Mouse (Mus musculus): ENCODE data around the gene Glp1r.
A peak's percentile ranks its signal among the peaks of the same experiment; 100 is the strongest.

Gene Glp1r

GRCm38 (mm10) chr17:30901627-30902026, at the start of gene Glp1r:
TSS of gene Glp1r (plus strand) at chr17:30901817.
- DNase-seq = no peak

DNA sequence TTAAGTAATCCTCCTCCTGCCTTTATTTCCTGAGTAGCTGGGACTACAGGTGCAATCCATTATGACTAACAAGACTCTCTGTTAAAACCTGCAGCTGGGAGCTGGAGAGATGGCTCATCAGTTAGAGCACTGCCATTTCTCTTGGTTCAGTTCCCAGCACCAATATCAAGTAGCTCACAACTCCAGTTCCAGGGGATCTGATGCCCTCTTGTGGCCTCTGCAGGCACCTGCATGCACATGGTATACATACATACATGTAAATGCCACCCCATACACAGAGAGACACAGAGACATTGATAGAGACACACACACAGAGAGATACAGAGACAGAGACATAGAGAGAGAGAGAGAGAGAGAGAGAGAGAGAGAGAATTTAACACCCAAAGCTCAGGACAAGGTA, 49.3 kb upstream of the Glp1r start:
- DNase-seq = no peak

GRCm38 (mm10) chr17:30857347-30857746, 44.3 kb upstream of the Glp1r start:
- no peak for DNase-seq

GRCm38 (mm10) chr17:30858586-30859259, 42.9 kb upstream of the Glp1r start:
- DNase-seq = no peak

- DNase-seq = no peak
These were observed 41.5 kb upstream of the Glp1r start for GRCm38 (mm10) chr17:30859989-30860585.

- DNase-seq = no peak
These were observed 41.0 kb upstream of the Glp1r start for GRCm38 (mm10) chr17:30860606-30861005.

- no peak for DNase-seq
These were observed 35.3 kb upstream of the Glp1r start for GRCm38 (mm10) chr17:30866281-30866680.

DNA sequence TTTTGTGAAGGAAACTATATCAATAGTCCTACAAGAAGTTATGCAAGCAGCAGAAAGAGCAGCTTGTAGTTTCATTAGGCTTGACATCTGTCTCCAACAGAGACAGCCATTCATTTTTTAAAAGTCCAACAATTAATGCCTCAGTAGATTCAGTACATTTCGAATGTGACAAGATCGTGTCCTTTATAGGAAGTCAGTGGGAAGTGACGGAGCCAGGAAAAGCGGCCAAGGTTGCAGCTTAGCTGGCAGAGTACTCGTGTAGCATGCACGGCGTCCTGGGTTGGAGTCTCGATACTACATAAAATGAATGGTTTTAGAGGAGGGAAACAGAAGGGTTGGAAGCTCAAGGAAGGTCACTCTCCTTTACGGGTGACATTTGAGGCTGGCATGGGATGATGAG, 34.7 kb upstream of the Glp1r start:
- no peak for DNase-seq

DNA sequence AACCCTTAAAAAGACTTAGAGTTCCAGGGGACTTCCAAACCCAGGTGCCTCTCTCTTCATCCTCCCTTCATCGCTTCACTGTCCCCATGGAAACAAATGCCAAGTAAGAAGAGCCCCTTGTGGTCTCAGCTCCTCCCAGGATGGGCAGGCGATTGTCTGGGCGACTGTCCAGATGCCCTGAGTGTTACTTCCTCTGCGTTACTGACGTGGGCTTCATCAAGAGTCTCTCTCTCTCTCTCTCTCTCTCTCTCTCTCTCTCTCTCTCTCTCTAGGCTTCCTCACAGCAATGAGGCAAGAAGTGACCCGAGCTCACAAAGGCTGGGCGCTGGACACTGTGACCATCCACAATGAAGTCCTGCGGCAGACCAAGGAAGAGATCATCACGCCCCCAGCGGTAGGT, 30.6 kb upstream of the Glp1r start:
- no peak for DNase-seq

GRCm38 (mm10) chr17:30874276-30874675, 27.3 kb upstream of the Glp1r start:
- no peak for DNase-seq

DNA sequence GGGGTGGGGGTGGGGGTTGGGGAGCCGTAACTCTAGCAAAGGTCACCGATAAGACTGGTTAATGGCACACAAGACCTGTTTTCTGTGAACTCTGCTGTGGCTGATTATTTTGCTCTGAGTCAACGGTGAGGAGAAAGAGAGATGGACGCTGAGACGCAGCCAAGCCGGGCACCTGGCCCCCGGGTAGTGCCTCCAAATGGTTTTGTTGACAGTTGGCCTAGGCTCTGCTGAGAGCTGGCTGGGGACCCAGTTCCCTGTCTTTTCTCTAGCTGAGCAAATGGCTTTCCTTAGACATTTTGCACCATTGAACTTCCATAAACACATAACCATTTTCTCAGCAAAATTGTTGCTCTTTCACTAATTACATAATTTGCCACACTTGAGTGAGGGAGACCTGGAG, 24.2 kb upstream of the Glp1r start:
- no peak for DNase-seq

GRCm38 (mm10) chr17:30878626-30879025, 23.0 kb upstream of the Glp1r start:
- DNase-seq = no peak

DNA sequence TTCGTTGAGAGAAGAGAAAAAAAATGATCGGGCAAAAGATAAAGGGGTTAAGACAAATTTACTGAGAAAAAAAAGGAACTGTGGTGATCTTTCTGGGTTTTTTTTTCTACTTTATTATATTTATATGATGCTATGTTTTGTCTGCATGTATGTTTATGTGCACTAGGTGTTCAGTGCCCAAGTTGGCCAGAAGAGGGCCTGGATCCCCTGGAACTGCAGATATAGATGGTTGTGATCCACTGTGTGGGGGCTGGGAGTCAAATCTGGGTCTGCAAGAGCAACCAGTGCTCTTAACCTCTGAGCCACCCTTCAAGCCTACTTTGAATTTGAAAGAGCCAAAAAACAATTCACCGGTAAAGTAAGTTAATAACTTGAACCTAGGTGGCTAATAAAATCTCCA, 21.2 kb upstream of the Glp1r start:
- no peak for DNase-seq

DNA sequence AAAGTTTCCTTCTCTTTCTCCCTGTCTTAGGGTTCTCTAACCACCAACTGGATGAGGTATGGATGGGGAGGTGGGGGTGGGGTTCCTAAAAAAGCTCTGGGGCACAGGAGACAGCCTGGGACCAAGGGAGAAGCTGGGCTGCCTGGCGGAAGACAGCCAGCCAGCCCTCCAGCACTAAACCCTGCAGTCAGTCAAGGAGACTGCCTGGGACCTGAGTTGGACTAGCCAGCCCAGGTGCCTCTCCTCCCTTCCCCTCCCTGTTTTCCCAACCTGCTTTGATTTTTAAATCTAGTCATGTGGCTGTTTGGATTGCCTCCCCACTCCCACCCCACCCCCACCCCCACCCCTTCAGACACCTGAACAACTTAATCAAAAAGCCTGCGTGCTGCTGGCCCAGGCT, 20.6 kb upstream of the Glp1r start:
- no peak for DNase-seq

DNA sequence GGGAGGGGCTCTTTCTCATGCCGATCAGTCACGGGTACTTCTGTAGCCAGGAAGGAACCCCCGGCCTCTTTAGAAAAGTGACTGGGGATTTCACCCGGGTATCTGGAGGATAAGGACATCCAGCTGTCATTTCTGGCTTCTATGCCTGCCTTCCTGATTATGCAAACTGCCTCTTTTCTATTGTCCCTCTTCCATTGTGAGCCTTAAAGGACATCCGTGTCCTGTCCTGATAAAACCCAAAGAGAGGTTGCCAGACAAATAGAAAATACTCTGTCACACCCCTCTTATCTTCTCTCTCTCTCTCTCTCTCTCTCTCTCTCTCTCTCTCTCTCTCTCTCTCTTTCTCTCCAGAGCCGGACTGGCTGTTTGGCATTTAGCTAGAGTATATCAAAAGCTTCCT, 19.4 kb upstream of the Glp1r start:
- DNase-seq = no peak

DNA sequence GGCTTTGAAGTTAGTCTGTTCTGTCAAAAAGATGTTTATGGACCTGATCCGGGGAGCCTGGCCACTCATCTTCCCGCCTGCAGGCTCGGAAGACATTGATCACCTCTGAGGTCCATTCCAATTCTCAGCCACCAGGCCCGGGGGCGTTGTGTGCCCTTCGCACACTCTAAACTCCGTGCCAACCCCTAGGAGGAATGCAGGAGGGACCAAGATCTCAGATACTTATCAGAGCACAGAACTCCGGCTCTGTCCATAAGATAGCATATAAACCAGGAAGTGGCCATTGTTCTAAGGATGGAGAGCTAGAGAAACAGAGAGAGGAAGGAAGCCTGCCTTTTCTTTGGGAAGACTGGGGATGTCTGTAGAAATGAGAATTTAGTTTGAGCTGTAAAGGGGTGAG, 18.1 kb upstream of the Glp1r start:
- DNase-seq = no peak

DNA sequence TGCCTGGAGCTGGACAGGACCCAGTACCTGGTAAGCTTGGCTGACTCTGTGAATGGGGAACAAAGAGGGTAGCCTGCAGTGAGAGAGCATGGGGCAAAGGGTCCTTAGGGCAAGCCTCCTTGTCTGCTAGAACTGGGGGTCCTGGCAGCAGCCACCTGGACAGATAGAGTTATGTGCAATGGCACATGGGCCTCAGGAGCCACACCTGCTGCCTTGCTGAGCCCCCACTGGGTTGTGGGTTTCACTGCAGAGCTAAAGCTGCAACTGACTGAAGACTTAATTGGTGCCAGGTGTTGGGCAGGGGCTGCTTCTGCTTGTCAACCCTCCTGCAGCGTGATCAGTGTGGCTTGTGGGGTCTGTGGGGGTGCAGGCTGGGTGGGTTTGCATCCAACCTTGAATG, 9.5 kb upstream of the Glp1r start:
- DNase-seq = no peak

DNA sequence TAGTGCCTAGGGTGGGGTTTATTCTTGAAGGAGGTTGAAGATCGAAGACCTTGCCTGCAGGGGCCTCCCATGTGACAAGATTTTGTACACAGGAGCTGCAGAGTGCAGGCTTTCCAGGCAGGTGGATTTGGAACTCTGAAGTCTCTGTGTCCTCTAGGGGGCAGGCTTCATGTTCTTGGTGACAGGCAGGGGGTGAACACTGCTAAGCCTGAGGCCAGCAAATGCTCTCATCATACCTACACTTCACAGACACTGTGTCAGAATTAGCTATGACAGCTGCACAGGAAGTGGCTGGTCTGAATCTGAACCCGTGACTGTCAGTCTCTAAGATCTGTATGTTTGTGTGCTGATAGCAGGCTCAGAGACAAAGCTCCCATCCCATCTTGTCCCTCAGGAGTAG, 8.9 kb upstream of the Glp1r start:
- no peak for DNase-seq

DNA sequence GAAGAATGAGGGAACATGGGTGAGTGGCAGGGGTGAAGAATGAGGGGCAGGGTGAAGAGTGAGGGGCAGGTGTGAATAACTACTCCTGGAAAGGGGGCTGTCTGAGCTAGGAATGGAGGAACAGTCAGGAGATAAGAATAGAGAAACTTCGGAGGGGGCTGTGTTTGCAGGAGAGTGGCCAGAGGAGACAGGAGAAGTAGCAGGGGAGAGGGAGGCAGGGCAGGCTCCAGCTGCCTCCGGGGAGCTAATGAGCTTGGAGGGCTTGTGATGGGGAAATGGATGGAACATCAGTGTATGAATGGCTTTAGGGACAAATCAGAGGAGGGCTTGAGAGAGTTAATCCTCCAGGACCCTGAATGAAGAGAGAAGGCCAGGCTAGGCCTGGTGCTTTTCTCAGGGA, 4.5 kb upstream of the Glp1r start:
- no peak for DNase-seq

DNA sequence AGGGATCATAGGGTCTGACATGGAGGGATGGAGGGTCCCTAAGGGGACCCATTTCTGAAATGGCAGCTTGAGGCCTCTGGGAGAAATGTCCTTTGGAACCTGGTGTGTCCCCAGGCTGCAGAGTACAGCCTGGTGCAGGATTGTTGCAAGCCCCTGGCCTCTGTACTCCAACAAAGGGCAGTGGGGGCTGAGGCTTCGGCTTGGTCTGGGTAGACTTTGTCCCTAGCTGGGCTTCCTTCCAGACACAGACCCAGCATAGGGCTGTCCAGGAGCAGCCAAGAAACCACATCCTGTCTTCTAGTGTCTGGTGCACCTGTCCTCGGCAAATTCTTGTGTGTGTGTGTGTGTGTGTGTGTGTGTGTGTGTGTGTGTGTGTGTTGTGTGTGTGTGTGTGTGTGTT, 2.5 kb downstream of the Glp1r start:
- DNase-seq = no peak

DNA sequence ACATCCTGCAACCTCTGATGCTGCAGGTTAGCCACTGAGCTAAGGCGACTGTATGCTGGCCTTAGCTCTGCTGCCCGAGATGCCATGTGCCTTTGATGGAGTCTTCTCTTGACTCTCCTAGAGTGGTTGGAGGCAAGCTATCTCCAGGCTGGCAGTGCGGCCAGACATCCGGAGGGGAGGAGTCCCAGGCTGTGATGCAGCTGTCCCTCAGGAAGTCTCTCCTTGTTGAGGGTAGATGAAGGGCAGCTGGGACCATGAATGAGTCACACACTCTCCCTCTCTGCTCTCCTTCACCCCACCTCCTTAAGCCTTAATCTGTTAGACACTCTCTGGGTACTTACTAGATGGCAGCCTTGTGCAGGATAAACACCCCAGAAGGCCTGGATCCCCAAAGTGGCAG, 6.0 kb downstream of the Glp1r start:
- DNase-seq = no peak

DNA sequence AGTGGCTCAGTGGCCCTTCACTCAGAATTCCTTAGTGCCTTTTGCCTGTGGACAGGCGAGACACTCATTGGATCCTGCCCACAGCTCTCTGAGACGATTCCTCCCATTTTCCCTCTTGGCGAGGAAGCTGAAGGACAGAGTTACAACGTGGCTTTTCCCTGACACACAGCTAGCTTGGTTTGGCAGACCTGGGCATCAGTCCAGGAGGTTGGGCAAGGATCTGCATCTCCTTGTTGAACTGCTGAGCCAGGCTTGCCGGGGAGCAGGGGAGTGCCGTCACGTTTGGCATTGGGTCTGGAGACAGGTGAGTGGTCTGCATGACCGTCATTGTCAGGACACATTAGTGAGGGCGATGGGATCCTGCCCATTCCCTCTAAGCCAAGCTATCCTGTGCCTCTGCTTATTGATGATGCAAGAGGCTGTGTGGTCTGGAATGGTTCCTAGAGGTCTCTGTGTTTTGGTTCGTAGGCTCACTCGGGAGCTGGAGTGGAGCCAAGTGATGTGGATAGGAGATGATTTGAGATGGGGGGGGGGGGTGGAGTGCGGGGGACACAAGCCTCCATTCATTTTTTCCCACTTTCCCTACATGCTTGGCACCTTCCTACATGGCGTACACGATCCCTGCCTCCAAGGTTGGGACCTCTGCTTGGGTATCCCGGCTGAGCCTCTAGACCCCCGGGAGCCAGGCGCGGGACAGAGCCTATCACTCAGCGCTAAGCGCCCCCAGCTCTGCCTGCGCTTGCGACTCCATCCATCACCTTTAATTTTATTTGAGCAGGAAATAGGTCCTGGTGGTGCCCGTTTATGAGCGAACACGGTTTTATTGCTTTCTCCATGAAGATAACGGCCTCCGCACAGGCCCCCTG, 9.5 kb downstream of the Glp1r start:
- peak; percentile 24 for DNase-seq

DNA sequence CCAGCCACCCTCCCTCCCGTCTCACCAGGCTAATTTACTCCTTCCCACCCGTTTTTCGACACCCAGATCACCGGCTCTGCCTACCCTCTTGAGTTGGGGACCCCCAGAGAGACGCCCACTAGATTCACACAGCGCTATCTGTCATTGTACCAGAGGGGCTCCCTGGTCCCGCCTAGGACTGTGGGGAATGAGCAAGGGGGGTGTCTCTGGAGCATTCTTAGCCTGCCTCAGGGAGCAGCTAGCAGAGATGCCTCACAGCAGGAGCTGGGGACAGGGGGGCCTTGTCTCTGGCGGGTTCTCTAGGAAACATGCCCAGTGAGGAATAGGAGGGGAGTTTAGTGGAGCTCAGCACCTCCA, 10.1 kb downstream of the Glp1r start:
- DNase-seq = no peak

DNA sequence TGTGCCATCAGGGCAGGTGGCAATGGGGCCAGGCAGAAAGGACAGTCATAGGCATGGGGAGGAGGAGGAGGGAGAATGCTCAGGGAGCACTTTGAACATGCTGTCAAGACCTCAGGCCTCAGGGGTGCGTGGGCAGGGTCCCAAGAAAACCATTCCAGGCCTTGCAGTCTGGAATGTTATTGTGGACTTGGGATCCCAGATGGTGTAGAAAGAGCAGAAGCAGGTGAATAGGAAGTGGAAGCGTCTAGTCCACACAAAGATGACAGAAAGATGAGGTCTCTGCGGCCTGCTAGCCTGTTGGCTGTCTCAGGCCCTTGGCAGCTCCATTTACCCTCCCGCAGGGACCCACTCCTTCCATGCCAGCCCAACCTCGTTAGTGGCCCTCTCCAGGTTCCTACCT, 10.9 kb downstream of the Glp1r start:
- DNase-seq = no peak

All from right cerebral cortex, postnatal 14 days (tissue).